Mouse (Mus musculus): ENCODE data around the gene Olfr160. TPM values are rescaled to one million over a fixed set of nuclear protein-coding genes. Genes with fewer than 3 reads are reported as not detected.

Olfr160 gene
- not detected in 2 replicates for polyA plus RNA-seq (2015; fragmentation: Nextera tagmentation; extraction: Ambion mirVana)

DNA sequence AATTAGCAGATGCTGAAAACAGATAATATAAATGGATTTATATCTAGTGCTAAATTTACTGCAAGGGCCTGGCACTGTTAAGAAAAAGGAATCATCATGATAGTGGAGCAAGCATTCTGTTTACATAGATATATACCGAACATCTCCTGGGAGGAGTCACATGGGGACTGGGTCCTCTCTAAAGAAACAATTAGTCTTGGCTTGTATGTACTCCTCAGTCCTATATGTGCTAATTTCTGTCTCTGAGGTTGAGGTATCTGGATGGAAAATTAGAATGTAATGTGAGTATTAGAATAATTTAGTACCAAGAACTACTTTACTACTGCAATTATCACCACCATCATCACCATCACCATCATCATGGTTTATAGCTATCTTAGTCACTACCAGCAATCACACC, at the start of gene Olfr160:
Olfr160 (minus strand) TSS at position 101 of the 400 bp plus-strand sequence.
- WGBS: 96% methylated on average over 1 of the region's 1 CpGs
- no peak for ATAC-seq
- no peaks in the 10 kb centered on the region for H3K36me3 ChIP-seq (ENCODE audit: control insufficient read depth, insufficient read depth)

DNA sequence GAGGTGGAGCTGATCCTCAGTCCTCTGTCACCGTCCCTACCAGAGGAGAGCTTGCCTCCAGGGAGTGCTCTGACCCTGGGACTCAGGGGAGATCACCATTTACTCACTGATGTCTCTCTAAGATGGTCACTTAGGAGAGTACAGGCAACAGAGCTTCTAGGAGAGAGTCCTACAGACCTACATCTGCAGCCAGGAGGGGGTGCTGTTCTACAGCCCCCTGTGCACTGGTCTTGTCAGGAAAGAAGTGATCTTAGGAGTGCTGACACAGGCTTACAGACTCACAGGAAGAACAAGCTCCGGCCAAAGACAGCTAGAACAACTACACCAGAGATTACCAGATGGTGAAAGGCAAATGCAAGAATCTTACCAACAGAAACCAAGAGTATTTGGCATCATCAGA, 46.5 kb upstream of the Olfr160 start:
- WGBS: 61% methylated on average over 2 of the region's 2 CpGs
- H3K4me1 ChIP-seq (replicated peaks; ENCODE audit: control insufficient read depth, insufficient read depth, low read length): 0 out of 2 replicates have a peak, but pooled peaks cover 2% of the 10 kb centered on the region
- no peak overlapping the region for H3K4me2 ChIP-seq (ENCODE audit: low read length)
- H3K9me3 ChIP-seq (ENCODE audit: control insufficient read depth, low read length): no peaks in the 10 kb centered on the region
- no peak for ATAC-seq
- H3K4me3 ChIP-seq (replicated peaks; ENCODE audit: low read length): no peak overlapping the region
- H3K36me3 ChIP-seq (ENCODE audit: control insufficient read depth, insufficient read depth): no peaks in the 10 kb centered on the region
- no peaks in the 10 kb centered on the region for H3K27me3 ChIP-seq (replicated peaks; ENCODE audit: control insufficient read depth, insufficient read depth, low read length)
- H3K9ac ChIP-seq (replicated peaks; ENCODE audit: low read depth, low read length): no peak overlapping the region
- H3K27ac ChIP-seq (ENCODE audit: low read length): no peak overlapping the region

More for the DNA sequence above, at the start of gene Olfr160:
- no peak within 1 kb of the TSS for H3K4me2 ChIP-seq (ENCODE audit: low read length)
- no peak within 1 kb of the TSS for H3K9ac ChIP-seq (replicated peaks; ENCODE audit: low read depth, low read length)
- no peaks in the 10 kb centered on the region for H3K27me3 ChIP-seq (replicated peaks; ENCODE audit: control insufficient read depth, insufficient read depth, low read length)
- no peak within 1 kb of the TSS for H3K27ac ChIP-seq (ENCODE audit: low read length)
- no peaks in the 10 kb centered on the region for H3K9me3 ChIP-seq (ENCODE audit: control insufficient read depth, low read length)
- no peak within 1 kb of the TSS for H3K4me3 ChIP-seq (replicated peaks; ENCODE audit: low read length)
- H3K4me1 ChIP-seq (replicated peaks; ENCODE audit: control insufficient read depth, insufficient read depth, low read length): no peaks in the 10 kb centered on the region

DNA sequence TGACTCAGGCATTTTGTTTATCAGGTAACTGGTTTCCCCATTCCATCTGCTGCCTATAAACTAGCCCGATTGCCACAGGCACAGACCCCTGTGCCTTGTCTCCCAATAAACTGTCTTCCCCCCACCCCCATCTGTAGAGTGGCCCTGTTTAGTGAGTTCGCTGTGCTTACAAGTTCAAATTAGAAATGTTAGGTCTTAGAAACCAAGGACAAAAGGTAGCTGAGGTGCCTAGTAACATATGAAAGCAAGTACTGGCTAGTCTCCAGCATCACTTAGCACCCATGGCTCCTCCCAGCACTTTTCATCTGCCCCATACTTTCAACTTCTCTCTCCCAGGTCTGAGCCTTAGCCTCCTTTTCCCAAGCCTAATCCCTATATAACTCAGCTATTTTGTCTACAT, 45.7 kb upstream of the Olfr160 start:
- Histone ChIP-seq H3K4me1 (replicated peaks; ENCODE audit: control insufficient read depth, insufficient read depth, low read length) (0 out of 2 replicates have a peak, but pooled peaks cover 2% of the 10 kb centered on the region), H3K4me2 (ENCODE audit: low read length) (no peak overlapping the region), H3K36me3 (ENCODE audit: control insufficient read depth, insufficient read depth) (no peaks in the 10 kb centered on the region), H3K9ac (replicated peaks; ENCODE audit: low read depth, low read length) (no peak overlapping the region), H3K4me3 (replicated peaks; ENCODE audit: low read length) (no peak overlapping the region), H3K27ac (ENCODE audit: low read length) (no peak overlapping the region), H3K9me3 (ENCODE audit: control insufficient read depth, low read length) (no peaks in the 10 kb centered on the region), H3K27me3 (replicated peaks; ENCODE audit: control insufficient read depth, insufficient read depth, low read length) (no peaks in the 10 kb centered on the region)
- peak; percentile 66 for ATAC-seq
- WGBS: 45% methylated on average over 2 of the region's 2 CpGs

DNA sequence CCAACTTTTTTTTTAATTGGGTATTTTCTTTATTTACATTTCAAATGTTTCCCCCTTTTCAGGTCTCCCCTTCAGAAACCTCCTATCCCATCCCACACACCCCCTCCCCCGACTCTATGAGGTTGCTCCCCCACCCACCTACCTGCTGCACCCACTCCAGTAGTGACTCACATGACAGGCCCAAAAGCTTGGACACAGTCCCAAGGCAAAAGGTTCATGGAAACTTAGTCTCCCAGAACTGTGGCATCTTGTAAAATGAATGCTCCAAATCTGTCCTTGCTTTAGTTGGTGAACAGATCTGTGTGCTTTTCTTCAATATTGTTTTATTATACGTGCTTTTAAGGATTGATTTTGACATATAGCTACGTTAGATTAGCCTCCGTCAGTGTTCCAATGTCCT, 36.0 kb upstream of the Olfr160 start:
- no peak overlapping the region for H3K4me3 ChIP-seq (replicated peaks; ENCODE audit: low read length)
- H3K36me3 ChIP-seq (ENCODE audit: control insufficient read depth, insufficient read depth): no peaks in the 10 kb centered on the region
- H3K9me3 ChIP-seq (ENCODE audit: control insufficient read depth, low read length): no peaks in the 10 kb centered on the region
- ATAC-seq: no peak
- H3K9ac ChIP-seq (replicated peaks; ENCODE audit: low read depth, low read length): no peak overlapping the region
- H3K4me2 ChIP-seq (ENCODE audit: low read length): no peak overlapping the region
- no peaks in the 10 kb centered on the region for H3K27me3 ChIP-seq (replicated peaks; ENCODE audit: control insufficient read depth, insufficient read depth, low read length)
- H3K4me1 ChIP-seq (replicated peaks; ENCODE audit: control insufficient read depth, insufficient read depth, low read length): peaks cover 9% of the 10 kb centered on the region
- H3K27ac ChIP-seq (ENCODE audit: low read length): no peak overlapping the region
- 57% methylated on average over 4 of the region's 4 CpGs for WGBS

DNA sequence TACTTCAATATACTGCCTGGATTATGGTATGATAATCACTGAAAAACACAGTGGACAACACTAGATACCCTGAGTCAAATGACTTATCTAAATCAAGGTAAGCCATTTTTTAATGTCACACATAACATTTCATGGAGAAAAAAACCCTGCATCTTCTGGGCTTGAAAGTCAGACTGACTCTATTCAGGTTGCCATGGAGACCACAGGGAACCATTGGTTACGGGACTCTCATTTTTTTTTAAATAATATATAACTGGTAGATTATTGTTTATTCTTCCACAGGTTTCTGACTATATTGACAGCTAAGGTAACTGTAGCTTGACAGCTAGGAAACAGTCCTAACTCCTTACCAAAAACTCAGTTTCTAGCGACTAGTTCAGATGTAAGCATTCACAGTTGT, 35.4 kb upstream of the Olfr160 start:
- Histone ChIP-seq H3K4me1 (replicated peaks; ENCODE audit: control insufficient read depth, insufficient read depth, low read length) (peaks cover 9% of the 10 kb centered on the region), H3K4me2 (ENCODE audit: low read length) (no peak overlapping the region), H3K9me3 (ENCODE audit: control insufficient read depth, low read length) (no peaks in the 10 kb centered on the region), H3K27ac (ENCODE audit: low read length) (no peak overlapping the region), H3K27me3 (replicated peaks; ENCODE audit: control insufficient read depth, insufficient read depth, low read length) (no peaks in the 10 kb centered on the region), H3K36me3 (ENCODE audit: control insufficient read depth, insufficient read depth) (no peaks in the 10 kb centered on the region), H3K4me3 (replicated peaks; ENCODE audit: low read length) (no peak overlapping the region), H3K9ac (replicated peaks; ENCODE audit: low read depth, low read length) (no peak overlapping the region)
- 55% methylated on average over 2 of the region's 2 CpGs for WGBS
- ATAC-seq: no peak

DNA sequence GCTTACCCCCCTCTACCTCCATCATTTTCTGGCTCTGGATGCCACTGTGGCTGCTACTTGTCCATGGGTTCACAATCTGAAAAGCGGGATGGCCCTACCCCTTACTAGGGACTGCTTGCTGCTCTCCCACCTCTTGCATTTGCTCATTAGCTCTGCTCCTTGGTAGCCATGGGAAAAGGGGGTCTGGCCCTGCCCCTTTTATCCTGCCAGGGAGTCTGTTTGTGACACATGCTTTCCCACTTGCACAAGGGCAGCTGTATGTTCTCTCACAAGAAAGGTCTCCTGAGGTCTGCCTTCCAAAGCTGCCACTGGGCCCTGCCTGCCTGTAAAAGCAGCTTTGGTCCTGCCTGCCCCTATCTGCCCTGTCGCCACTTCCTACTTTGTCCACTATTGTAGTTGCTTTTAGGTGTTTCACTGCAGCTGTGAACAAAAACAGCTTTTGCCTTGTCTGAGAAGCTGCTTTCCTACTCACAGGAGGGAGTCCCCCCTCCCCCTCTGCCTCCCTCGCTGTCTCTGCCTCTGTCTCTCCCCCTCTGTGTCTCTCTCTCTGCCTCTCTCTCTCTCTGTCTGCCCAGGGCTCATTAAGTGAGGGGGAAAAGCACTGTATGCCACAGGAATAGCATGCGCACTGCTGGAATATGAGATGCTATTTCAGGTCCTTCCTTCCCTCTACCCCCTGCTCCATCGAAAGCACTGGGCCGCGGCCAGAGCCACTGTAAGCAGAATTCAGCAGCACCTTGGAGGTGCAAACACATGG, 34.4 kb upstream of the Olfr160 start:
- H3K9me3 ChIP-seq (ENCODE audit: control insufficient read depth, low read length): no peaks in the 10 kb centered on the region
- no peaks in the 10 kb centered on the region for H3K27me3 ChIP-seq (replicated peaks; ENCODE audit: control insufficient read depth, insufficient read depth, low read length)
- H3K27ac ChIP-seq (ENCODE audit: low read length): no peak overlapping the region; the same call in 1 of the 2 replicates
- no peaks in the 10 kb centered on the region for H3K36me3 ChIP-seq (ENCODE audit: control insufficient read depth, insufficient read depth)
- H3K4me1 ChIP-seq (replicated peaks; ENCODE audit: control insufficient read depth, insufficient read depth, low read length): peaks cover 9% of the 10 kb centered on the region
- H3K4me3 ChIP-seq (replicated peaks; ENCODE audit: low read length): no peak overlapping the region
- peak overlapping the region; percentile 17; the same call in 1 of the 2 replicates for H3K9ac ChIP-seq (replicated peaks; ENCODE audit: low read depth, low read length)
- ATAC-seq: peak; percentile 86
- 0 out of 2 replicates have a peak overlapping the region, but pooled peaks have one; percentile 16 for H3K4me2 ChIP-seq (ENCODE audit: low read length)
- WGBS: 21% methylated on average over 7 of the region's 7 CpGs

DNA sequence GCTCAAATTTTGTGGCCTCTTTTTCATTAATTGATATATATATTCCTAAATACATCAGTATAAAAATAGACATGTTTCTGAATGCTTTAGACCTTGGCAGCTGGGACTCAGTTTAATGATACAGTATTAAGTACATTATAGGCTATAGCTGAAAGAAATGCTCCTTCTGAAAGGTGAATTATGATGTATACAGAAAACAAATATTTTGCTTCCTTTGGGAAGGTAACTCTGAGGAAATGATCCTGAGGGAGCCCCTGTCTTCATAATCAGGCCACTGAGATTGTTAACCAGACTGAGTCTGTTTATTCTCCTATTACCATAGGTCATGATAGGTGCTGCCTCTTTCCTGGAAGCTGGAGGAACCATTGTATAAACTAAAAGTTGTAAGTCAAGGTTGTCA, 28.8 kb upstream of the Olfr160 start, which contains the start of gene Olfr874:
Olfr874 (plus strand) TSS at position 301 of the 400 bp plus-strand sequence.
- Histone ChIP-seq H3K4me1 (replicated peaks; ENCODE audit: control insufficient read depth, insufficient read depth, low read length) (no peaks in the 10 kb centered on the region), H3K9ac (replicated peaks; ENCODE audit: low read depth, low read length) (no peak within 1 kb of the TSS)
- no peak for ATAC-seq

DNA sequence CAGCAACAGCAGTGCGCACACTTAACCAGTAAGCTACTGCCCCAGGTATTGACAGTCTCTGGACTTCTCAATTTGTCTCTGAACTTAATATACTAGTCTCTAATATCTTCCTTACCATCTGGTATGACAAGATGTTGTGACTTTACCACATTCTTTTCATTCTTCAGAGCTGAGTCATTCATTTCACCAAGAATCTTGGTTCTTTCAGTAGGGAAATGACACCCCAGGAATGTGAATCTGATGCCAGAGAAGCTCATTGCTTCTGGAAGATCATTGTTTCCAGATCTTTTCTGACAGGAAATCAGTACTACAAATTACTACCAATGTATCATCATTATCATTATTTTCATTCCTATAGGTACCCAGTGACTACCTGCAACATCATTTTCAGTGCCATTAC, 18.3 kb upstream of the Olfr160 start:
- ATAC-seq: no peak
- H3K4me3 ChIP-seq (replicated peaks; ENCODE audit: low read length): no peak overlapping the region
- H3K4me1 ChIP-seq (replicated peaks; ENCODE audit: control insufficient read depth, insufficient read depth, low read length): no peaks in the 10 kb centered on the region
- WGBS: 94% methylated on average over 1 of the region's 1 CpGs
- H3K9me3 ChIP-seq (ENCODE audit: control insufficient read depth, low read length): no peaks in the 10 kb centered on the region
- no peak overlapping the region for H3K9ac ChIP-seq (replicated peaks; ENCODE audit: low read depth, low read length)
- no peak overlapping the region for H3K4me2 ChIP-seq (ENCODE audit: low read length)
- H3K36me3 ChIP-seq (ENCODE audit: control insufficient read depth, insufficient read depth): no peaks in the 10 kb centered on the region
- H3K27ac ChIP-seq (ENCODE audit: low read length): no peak overlapping the region
- H3K27me3 ChIP-seq (replicated peaks; ENCODE audit: control insufficient read depth, insufficient read depth, low read length): no peaks in the 10 kb centered on the region

More for the DNA sequence above, 28.8 kb upstream of the Olfr160 start, which contains the start of gene Olfr874:
- Histone ChIP-seq H3K9me3 (ENCODE audit: control insufficient read depth, low read length) (no peaks in the 10 kb centered on the region), H3K27me3 (replicated peaks; ENCODE audit: control insufficient read depth, insufficient read depth, low read length) (no peaks in the 10 kb centered on the region), H3K27ac (ENCODE audit: low read length) (no peak within 1 kb of the TSS), H3K4me3 (replicated peaks; ENCODE audit: low read length) (no peak within 1 kb of the TSS), H3K4me2 (ENCODE audit: low read length) (no peak within 1 kb of the TSS), H3K36me3 (ENCODE audit: control insufficient read depth, insufficient read depth) (no peaks in the 10 kb centered on the region)

DNA sequence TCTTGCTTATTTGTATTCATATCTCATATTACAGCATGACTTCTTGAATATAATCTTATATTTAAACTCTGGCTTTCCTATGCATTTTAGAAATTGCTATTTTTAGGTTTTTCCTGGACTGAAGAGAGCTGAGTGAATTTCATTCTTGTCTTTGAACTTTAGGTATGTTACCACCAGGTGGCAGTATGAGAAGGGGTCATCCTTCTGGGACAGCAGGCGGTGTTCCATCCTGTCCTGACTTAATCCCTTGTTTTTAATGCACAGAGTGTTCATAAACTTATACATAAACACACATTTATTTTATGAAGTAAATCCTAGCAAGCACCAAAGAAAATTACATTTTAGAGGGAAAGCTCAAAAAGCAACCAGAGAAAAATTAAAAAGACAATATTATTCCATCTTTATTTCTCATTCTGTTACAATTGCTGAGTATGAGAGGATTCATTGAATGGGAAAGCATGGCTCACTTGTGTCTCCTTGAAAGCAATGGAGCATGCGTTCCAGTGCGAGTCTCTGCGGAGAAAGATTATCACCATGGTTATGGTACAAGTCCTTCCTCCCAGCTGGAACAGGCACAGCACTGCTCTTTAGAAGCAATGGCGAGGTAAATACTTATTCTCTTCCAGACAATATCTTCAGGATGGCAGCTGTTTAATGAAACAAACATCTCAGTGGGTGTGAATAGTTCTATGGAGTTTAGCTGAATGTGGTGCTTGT, 25.9 kb downstream of the Olfr160 start:
- no peaks in the 10 kb centered on the region for H3K4me1 ChIP-seq (replicated peaks; ENCODE audit: control insufficient read depth, insufficient read depth, low read length)
- no peak overlapping the region for H3K27ac ChIP-seq (ENCODE audit: low read length)
- no peak overlapping the region for H3K9ac ChIP-seq (replicated peaks; ENCODE audit: low read depth, low read length)
- 32% methylated on average over 5 of the region's 5 CpGs for WGBS
- H3K36me3 ChIP-seq (ENCODE audit: control insufficient read depth, insufficient read depth): no peaks in the 10 kb centered on the region
- H3K4me3 ChIP-seq (replicated peaks; ENCODE audit: low read length): no peak overlapping the region
- H3K9me3 ChIP-seq (ENCODE audit: control insufficient read depth, low read length): no peaks in the 10 kb centered on the region
- H3K27me3 ChIP-seq (replicated peaks; ENCODE audit: control insufficient read depth, insufficient read depth, low read length): no peaks in the 10 kb centered on the region
- no peak for ATAC-seq
- H3K4me2 ChIP-seq (ENCODE audit: low read length): no peak overlapping the region

Measured in forebrain, embryonic 16.5 days (tissue).